Mouse (Mus musculus): Measurements from ENCODE around the gene Tmem140. TPM values are rescaled to one million over a fixed set of nuclear protein-coding genes. Genes with fewer than 3 reads are reported as not detected.

Tmem140 gene
- total and polyA plus RNA-seq, 3 experiments = 2.5 to 4.0 TPM; not detected in 1

DNA sequence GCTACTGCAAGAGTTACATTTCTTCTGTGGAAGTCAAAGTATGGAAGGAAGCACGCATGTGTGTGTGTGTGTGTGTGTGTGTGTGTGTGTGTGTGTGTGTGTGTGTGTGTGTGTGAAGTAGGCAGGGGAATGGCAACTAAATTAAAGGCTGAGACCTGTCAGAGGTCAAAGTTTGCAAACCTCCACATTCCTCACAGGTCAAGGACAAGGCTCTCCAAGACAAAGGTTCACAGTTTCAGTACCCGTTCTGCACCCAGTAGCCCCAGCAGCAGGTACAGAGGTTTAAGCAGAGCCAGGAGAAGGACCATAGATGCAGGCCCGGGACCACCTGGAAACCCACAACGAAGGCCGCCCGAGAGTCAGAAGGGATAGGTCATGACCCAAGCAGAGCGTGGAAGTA lies 56.2 kb downstream of the Tmem140 start:
- no peaks in the 10 kb centered on the region for H3K79me2 ChIP-seq (ENCODE audit: control insufficient read depth, insufficient read depth, low read length, poor library complexity)
- H3K27me3 ChIP-seq (ENCODE audit: control insufficient read depth in 1 of 2, insufficient read depth in 2 of 2, low read length in 2 of 2) = no peaks in the 10 kb centered on the region; a peak in 2 of 4 replicates
- H3K9me3 ChIP-seq (replicated peaks; ENCODE audit: insufficient read depth, low read length) = no peaks in the 10 kb centered on the region
- no peak for DNase-seq (ENCODE audit: low read depth, low spot score)
- H3K4me1 ChIP-seq (ENCODE audit: control insufficient read depth in 1 of 2, insufficient read depth in 2 of 2, low read length in 2 of 2) = no peaks in the 10 kb centered on the region
- no peak overlapping the region for H3K4me3 ChIP-seq (ENCODE audit: control insufficient read depth in 1 of 2, insufficient read depth in 1 of 2, low read depth in 2 of 2, low read length in 2 of 2)
- no peaks in the 10 kb centered on the region; a peak in 1 of 4 replicates for H3K36me3 ChIP-seq (ENCODE audit: control insufficient read depth in 1 of 2, insufficient read depth in 2 of 2, low read length in 2 of 2)
- no peak for TF ChIP-seq CHD1 (IDR thresholded peaks at IDR 0.05; ENCODE audit: low read depth, low read length)
- no peak for TF ChIP-seq BHLHE40 (IDR thresholded peaks at IDR 0.05; ENCODE audit: borderline replicate concordance, low read depth, low read length)
- TF ChIP-seq NELFE (IDR thresholded peaks at IDR 0.05; ENCODE audit: low read depth, low read length) = no peak
- no peak for TF ChIP-seq E2F4 (IDR thresholded peaks at IDR 0.05; ENCODE audit: borderline replicate concordance, low read depth, low read length)
- no peak for TF ChIP-seq GATA1 (IDR thresholded peaks at IDR 0.05; ENCODE audit: low read depth, low read length)
- TF ChIP-seq SIN3A (IDR thresholded peaks at IDR 0.05; ENCODE audit: low read length) = no peak
- no peak for TF ChIP-seq ZKSCAN1 (IDR thresholded peaks at IDR 0.05; ENCODE audit: low read depth, low read length)
- TF ChIP-seq TCF12 (IDR thresholded peaks at IDR 0.05; ENCODE audit: low read depth, low read length) = no peak
- no peak for TF ChIP-seq SMC3 (IDR thresholded peaks at IDR 0.05; ENCODE audit: low read depth, low read length)
- TF ChIP-seq KAT2A (conservative IDR thresholded peaks at IDR 0.05; ENCODE audit: low read depth, low read length) = no peak
- H3K27ac ChIP-seq (ENCODE audit: control insufficient read depth, low read depth, low read length) = no peak overlapping the region
- no peak overlapping the region for H3K9ac ChIP-seq (ENCODE audit: control insufficient read depth, low read depth, low read length, poor library complexity, severe bottlenecking)

GRCm38 (mm10) chr6:34919956-34920355 lies 57.0 kb downstream of the Tmem140 start, which contains the start of gene Stra8:
Gene Stra8 (plus strand): TSS chr6:34920163.
- no peaks in the 10 kb centered on the region for H3K36me3 ChIP-seq (ENCODE audit: control insufficient read depth in 1 of 2, insufficient read depth in 2 of 2, low read length in 2 of 2)
- H3K9me3 ChIP-seq (replicated peaks; ENCODE audit: insufficient read depth, low read length) = no peaks in the 10 kb centered on the region
- H3K79me2 ChIP-seq (ENCODE audit: control insufficient read depth, insufficient read depth, low read length, poor library complexity) = no peaks in the 10 kb centered on the region
- no peaks in the 10 kb centered on the region for H3K4me1 ChIP-seq (ENCODE audit: control insufficient read depth in 1 of 2, insufficient read depth in 2 of 2, low read length in 2 of 2)
- TF ChIP-seq SIN3A (IDR thresholded peaks at IDR 0.05; ENCODE audit: low read length) (no peak), GATA1 (IDR thresholded peaks at IDR 0.05; ENCODE audit: low read depth, low read length) (no peak)
- no peaks in the 10 kb centered on the region; a peak in 2 of 4 replicates for H3K27me3 ChIP-seq (ENCODE audit: control insufficient read depth in 1 of 2, insufficient read depth in 2 of 2, low read length in 2 of 2)
- no peak for DNase-seq (ENCODE audit: low read depth, low spot score)
- H3K4me3 ChIP-seq (ENCODE audit: control insufficient read depth in 1 of 2, insufficient read depth in 1 of 2, low read depth in 2 of 2, low read length in 2 of 2) = no peak within 1 kb of the TSS
- no peak within 1 kb of the TSS for H3K27ac ChIP-seq (ENCODE audit: control insufficient read depth, low read depth, low read length)
- H3K9ac ChIP-seq (ENCODE audit: control insufficient read depth, low read depth, low read length, poor library complexity, severe bottlenecking) = no peak within 1 kb of the TSS

DNA sequence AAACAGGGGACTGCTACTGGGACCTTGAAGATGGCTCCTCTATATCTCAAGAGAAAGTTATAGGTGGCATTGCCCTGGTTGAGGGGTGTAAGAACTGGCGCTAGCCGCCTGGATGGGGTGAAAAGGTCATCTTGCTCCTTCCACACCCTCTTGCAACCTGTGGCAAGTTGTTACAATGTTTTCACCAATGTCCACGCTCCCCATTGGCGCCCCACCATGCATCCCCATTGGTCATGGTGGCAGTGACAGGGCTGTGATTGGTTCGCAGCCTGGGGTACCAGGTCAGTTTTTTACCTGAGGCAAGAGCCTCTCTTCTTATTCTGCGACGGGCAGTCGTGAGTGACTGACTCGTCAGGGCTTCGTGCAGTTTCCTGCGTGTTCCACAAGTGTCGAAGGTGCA lies 57.7 kb downstream of the Tmem140 start:
- H3K9me3 ChIP-seq (replicated peaks; ENCODE audit: insufficient read depth, low read length) = no peaks in the 10 kb centered on the region

More for the DNA sequence above, 57.7 kb downstream of the Tmem140 start:
- Histone ChIP-seq H3K27ac (ENCODE audit: control insufficient read depth, low read depth, low read length) (no peak overlapping the region), H3K4me3 (ENCODE audit: control insufficient read depth in 1 of 2, insufficient read depth in 1 of 2, low read depth in 2 of 2, low read length in 2 of 2) (no peak overlapping the region), H3K79me2 (ENCODE audit: control insufficient read depth, insufficient read depth, low read length, poor library complexity) (no peaks in the 10 kb centered on the region), H3K9ac (ENCODE audit: control insufficient read depth, low read depth, low read length, poor library complexity, severe bottlenecking) (no peak overlapping the region), H3K27me3 (ENCODE audit: control insufficient read depth in 1 of 2, insufficient read depth in 2 of 2, low read length in 2 of 2) (no peaks in the 10 kb centered on the region; a peak in 2 of 4 replicates), H3K4me1 (ENCODE audit: control insufficient read depth in 1 of 2, insufficient read depth in 2 of 2, low read length in 2 of 2) (no peaks in the 10 kb centered on the region), H3K36me3 (ENCODE audit: control insufficient read depth in 1 of 2, insufficient read depth in 2 of 2, low read length in 2 of 2) (no peaks in the 10 kb centered on the region)
- TF ChIP-seq TAL1 (IDR thresholded peaks at IDR 0.05; ENCODE audit: low read length) = no peak
- TF ChIP-seq SIN3A (IDR thresholded peaks at IDR 0.05; ENCODE audit: low read length) = no peak
- no peak for DNase-seq (ENCODE audit: low read depth, low spot score)

All from MEL (cell line).